27 mouse cellular contexts compared by ENCODE assay signal in genomic region chrX:128585496-128586105, GRCm38 (mm10).
"Had no signal": no experiment of that assay in that cellular context is flagged by ENCODE, and none has a peak within 500 bp of the region (broad histone marks: within the 10 kb centered on the region; RNA-seq: fewer than 3 reads in every experiment).

No protein-coding gene starts in this region.

- H3K4me3 ChIP-seq: heart, adult 2 months; heart, embryonic 13.5 days; heart, embryonic 15.5 days; hindbrain, embryonic 13.5 days; hindbrain, embryonic 15.5 days; layer of hippocampus, adult 2 months; left cerebral cortex, adult 2 months; limb, embryonic 10.5 days; limb, embryonic 12.5 days; liver, embryonic 13.5 days; liver, embryonic 15.5 days had no signal

- H3K4me2 ChIP-seq: heart, embryonic 11.5 days; heart, embryonic 13.5 days; heart, embryonic 15.5 days; hindbrain, embryonic 13.5 days; hindbrain, embryonic 15.5 days; limb, embryonic 12.5 days; liver, embryonic 11.5 days; liver, embryonic 13.5 days; liver, embryonic 15.5 days had no signal

- H3K4me1 ChIP-seq: heart, embryonic 13.5 days; heart, embryonic 15.5 days; hindbrain, embryonic 13.5 days; hindbrain, embryonic 15.5 days; limb, embryonic 10.5 days; limb, embryonic 12.5 days; liver, embryonic 13.5 days; liver, embryonic 15.5 days had no signal

- DNase-seq: gastrocnemius, postnatal 14 days; gastrocnemius, postnatal 36 days; heart, adult 11 months; heart, adult 2 months; heart, postnatal 14 days; heart, postnatal 36 days; kidney, adult 18-20 months; kidney, adult 8-10 months; kidney, postnatal 10 days; kidney, postnatal 25 days; kidney, postnatal 4 days; liver; liver, embryonic 13.5 days; liver, postnatal 0 days had no signal

- H3K27ac ChIP-seq: heart, adult 2 months; heart, embryonic 13.5 days; heart, embryonic 15.5 days; hindbrain, embryonic 13.5 days; hindbrain, embryonic 15.5 days; hindbrain, postnatal 0 days; layer of hippocampus, adult 2 months; left cerebral cortex, adult 2 months; limb, embryonic 10.5 days; limb, embryonic 12.5 days; liver, embryonic 13.5 days; liver, embryonic 15.5 days had no signal

- H3K9me3 ChIP-seq: heart, embryonic 13.5 days; heart, embryonic 15.5 days; hindbrain, embryonic 13.5 days; hindbrain, embryonic 15.5 days; limb, embryonic 10.5 days; limb, embryonic 12.5 days; liver, embryonic 13.5 days; liver, embryonic 15.5 days had no signal

- H3K9ac ChIP-seq: heart, embryonic 13.5 days; heart, embryonic 15.5 days; hindbrain, embryonic 13.5 days; hindbrain, embryonic 15.5 days; limb, embryonic 12.5 days; liver, embryonic 13.5 days; liver, embryonic 15.5 days; liver, postnatal 0 days had no signal

- ATAC-seq: hindbrain, postnatal 0 days; intestine, postnatal 0 days; liver, postnatal 0 days had no signal

- H3K27me3 ChIP-seq: heart, embryonic 13.5 days; heart, embryonic 15.5 days; hindbrain, embryonic 13.5 days; hindbrain, embryonic 15.5 days; limb, embryonic 12.5 days; liver, embryonic 13.5 days; liver, embryonic 15.5 days had no signal

- H3K36me3 ChIP-seq: heart, embryonic 13.5 days; heart, embryonic 15.5 days; hindbrain, embryonic 13.5 days; hindbrain, embryonic 15.5 days; limb, embryonic 10.5 days; limb, embryonic 12.5 days; liver, embryonic 13.5 days; liver, embryonic 15.5 days had no signal
